Mouse (Mus musculus) liver, adult (tissue): ENCODE measurements around the gene Ptbp3.

Experiments used
- GATA4 ChIP-seq: IDR thresholded peaks from 2 replicates; pipeline ENCODE4 v1.6.1; 2014; ENCODE audit warnings: mild to moderate bottlenecking, low read length; ENCODE audit not compliant: insufficient replicate concordance

Ptbp3 gene

GRCm38 (mm10) chr4:59437990-59438854 is 110.9 kb downstream of the Ptbp3 start, which contains the start of gene Susd1:
Susd1 (minus strand) TSS chr4:59438633.
- peak; percentile 91; the same call in 1 of the 2 replicates for TF ChIP-seq GATA4

- TF ChIP-seq GATA4, result no peak
Observed at GRCm38 (mm10) chr4:59435951-59436350, 113.2 kb downstream of the Ptbp3 start.

- no peak for TF ChIP-seq GATA4
Observed at GRCm38 (mm10) chr4:59434039-59434438, 115.1 kb downstream of the Ptbp3 start.

GRCm38 (mm10) chr4:59429128-59429527 is 120.0 kb downstream of the Ptbp3 start:
- TF ChIP-seq GATA4, result no peak

DNA sequence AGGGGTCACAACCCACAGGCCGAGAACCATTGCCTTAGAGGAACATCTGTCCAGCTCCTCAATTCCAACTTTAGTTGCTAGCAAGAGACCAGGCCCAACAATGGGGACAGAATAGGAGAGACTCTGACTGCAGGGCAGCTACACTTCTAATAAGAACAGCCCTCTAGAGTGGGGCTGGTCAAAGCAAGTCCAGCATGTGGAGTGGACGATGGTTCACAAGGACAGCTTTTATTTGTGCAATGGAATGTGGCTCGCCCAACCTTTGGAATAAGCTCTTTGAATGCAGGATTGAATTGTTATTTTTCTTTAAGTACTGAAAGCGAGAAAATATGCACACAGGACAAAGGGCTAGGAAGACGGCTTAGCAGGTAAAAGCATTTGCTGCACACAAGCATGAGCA is 122.7 kb downstream of the Ptbp3 start:
- no peak for TF ChIP-seq GATA4

DNA sequence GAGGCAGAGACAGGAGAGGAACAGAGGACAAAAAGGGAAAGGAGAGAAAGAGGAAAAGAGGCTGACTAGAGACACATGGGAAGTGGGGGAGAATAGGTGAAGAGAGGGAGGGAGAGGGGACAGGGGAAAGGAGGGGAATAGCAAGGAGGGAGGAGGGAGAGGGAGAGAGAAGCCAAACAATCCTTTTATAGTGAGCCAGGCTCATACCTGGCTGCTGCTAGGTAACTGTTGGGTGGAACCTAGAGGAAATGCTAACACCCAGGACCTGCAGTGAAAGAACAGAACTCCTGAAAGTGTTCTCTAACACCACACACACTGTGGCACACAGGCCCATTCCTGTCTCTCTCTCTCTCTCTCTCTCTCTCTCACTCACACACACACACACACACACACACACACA is 126.4 kb downstream of the Ptbp3 start:
- TF ChIP-seq GATA4, result no peak

- no peak for TF ChIP-seq GATA4
Observed at GRCm38 (mm10) chr4:59422025-59422783, 127.0 kb downstream of the Ptbp3 start.
